23 mouse cellular contexts compared by ENCODE assay signal in the genomic region with DNA sequence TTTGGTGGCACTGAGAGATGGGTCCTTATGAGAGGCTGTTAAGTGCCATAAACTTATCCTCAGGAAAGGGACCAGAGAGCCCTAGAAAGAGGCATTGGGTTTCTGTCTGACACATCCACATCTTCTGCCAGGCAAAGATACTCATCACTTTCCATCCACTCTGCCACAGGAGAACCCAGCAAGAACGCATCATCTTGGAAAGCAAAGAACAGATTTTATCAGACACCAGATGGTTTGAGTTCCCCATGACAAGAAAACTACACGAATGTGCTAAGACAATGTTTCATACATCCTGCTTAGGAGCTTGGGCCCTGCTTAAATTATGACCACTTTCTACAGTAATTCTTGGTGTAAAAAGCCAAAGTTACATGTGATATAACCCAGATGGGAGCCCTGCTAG. TPM values are rescaled to one million over a fixed set of nuclear protein-coding genes. Genes with fewer than 3 reads are reported as not detected.
"Had no signal": no experiment of that assay in that cellular context is flagged by ENCODE, and none has a peak within 500 bp of the region (broad histone marks: within the 10 kb centered on the region; RNA-seq: fewer than 3 reads in every experiment).

No protein-coding gene starts in this region.

- DNase-seq: kidney, adult 11 months; kidney, adult 9 months; kidney, postnatal 14 days; layer of hippocampus, postnatal 36 days; liver, embryonic 13.5 days; liver, postnatal 0 days; lung, postnatal 14 days; thymus, postnatal 36 days had no signal

- ATAC-seq: liver, postnatal 0 days; midbrain, embryonic 15.5 days had no signal

RNA-seq across cellular contexts. Expression of a gene that starts 8.7 kb away (rescaled TPM):
- total RNA-seq: left cerebral cortex, adult 8-10 months; left cerebral cortex, postnatal 25 days; monocyte, adult 5-6 weeks; neutrophil, adult 5-6 weeks had no signal
- polyA plus RNA-seq: liver, postnatal 0 days; macrophage; midbrain, embryonic 11.5 days; midbrain, embryonic 15.5 days; neural tube, embryonic 12.5 days had no signal

RNA-seq across cellular contexts. Expression of a gene that starts 22.1 kb away (rescaled TPM):
- total RNA-seq: layer of hippocampus, postnatal 36 days; left cerebral cortex, adult 8-10 months; left cerebral cortex, postnatal 25 days; monocyte, adult 5-6 weeks; neutrophil, adult 5-6 weeks had no signal
- polyA plus RNA-seq: limb, embryonic 11.5 days; macrophage; midbrain, embryonic 11.5 days; neural tube, embryonic 12.5 days had no signal

RNA-seq across cellular contexts. Expression of a gene that starts 43.4 kb away (rescaled TPM):
- total RNA-seq: monocyte, adult 5-6 weeks; neutrophil, adult 5-6 weeks had no signal
- polyA plus RNA-seq: intestine, embryonic 14.5 days; large intestine, adult 2 months; limb, embryonic 11.5 days; limb, embryonic 15.5 days; liver, postnatal 0 days; lung, embryonic 15.5 days; macrophage; midbrain, embryonic 11.5 days; midbrain, embryonic 15.5 days; neural tube, embryonic 12.5 days; small intestine, adult 2 months; thymus, postnatal 0 days had no signal
